Mouse (Mus musculus) megakaryocyte, embryonic 14.5 days (primary cell): ENCODE data around the gene D630039A03Rik.

ENCODE experiments used
- FLI1 ChIP-seq: IDR thresholded peaks from 2 replicates; pipeline ENCODE4 v1.6.1; 2012; ENCODE audit warnings: low read length, inconsistent platforms, mixed read lengths
- GATA1 ChIP-seq: IDR thresholded peaks from 3 replicates; pipeline ENCODE4 v1.6.1; 2012; ENCODE audit warnings: mixed read lengths, low read length, inconsistent platforms, borderline replicate concordance

- TF ChIP-seq GATA1, result no peak
- TF ChIP-seq FLI1, result no peak
These were observed 3.1 kb downstream of the D630039A03Rik start for GRCm38 (mm10) chr4:57913021-57913420.
